Mouse (Mus musculus) lung, adult 2 months (tissue): Measurements from ENCODE around the gene Lsamp.

Experiments
- CTCF ChIP-seq: fragments of 200-500 bp; IDR thresholded peaks from 2 replicates; pipeline ENCODE4 v1.5.1; 2011; ENCODE audit warnings: mild to moderate bottlenecking, low read length, control low read depth; ENCODE audit not compliant: insufficient read depth
- POLR2A ChIP-seq: fragments of 200-500 bp; IDR thresholded peaks from 2 replicates; pipeline ENCODE4 v1.6.1; 2011; ENCODE audit warnings: low read depth, mild to moderate bottlenecking, control low read depth, low read length, borderline replicate concordance; ENCODE audit errors: extremely low read depth

- TF ChIP-seq CTCF = no peak
- no peak for TF ChIP-seq POLR2A
Observed at GRCm38 (mm10) chr16:40328249-40328820, 344.2 kb downstream of the Lsamp start.
